Mouse (Mus musculus) olfactory bulb, adult 2 months (tissue): ENCODE measurements around the gene Pik3cb.

Experiments
- CTCF ChIP-seq: fragments of 200-500 bp; IDR thresholded peaks from 2 replicates; pipeline ENCODE4 v1.5.1; 2012; ENCODE audit warnings: low read depth, mild to moderate bottlenecking, low read length, moderate library complexity; ENCODE audit not compliant: insufficient read depth
- POLR2A ChIP-seq: fragments of 200-500 bp; IDR thresholded peaks from 2 replicates; pipeline ENCODE4 v1.6.1; 2012; ENCODE audit warnings: mild to moderate bottlenecking, low read depth, low read length, moderate library complexity; ENCODE audit not compliant: insufficient read depth

DNA sequence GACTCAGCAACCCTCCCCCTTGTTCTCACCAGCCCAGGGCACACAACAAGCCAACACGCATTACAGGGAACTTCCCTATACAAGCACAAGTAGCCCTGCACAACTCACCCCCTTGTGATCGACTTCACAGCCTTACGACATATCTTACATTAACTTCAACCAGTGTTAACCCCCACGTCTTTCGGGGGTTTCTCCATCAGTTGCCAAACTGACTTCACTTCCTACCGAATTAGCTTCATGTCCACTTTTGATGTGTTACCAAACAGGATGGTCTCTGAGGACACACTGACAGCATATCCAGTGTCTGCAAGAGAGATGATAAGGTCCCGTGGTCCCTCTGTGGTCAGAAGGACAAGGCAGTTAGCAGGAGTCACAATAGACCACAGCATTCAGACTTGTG lies 41.7 kb upstream of the Pik3cb start:
- TF ChIP-seq POLR2A (no peak), CTCF (no peak)
